Mouse (Mus musculus): ENCODE data around the gene Plcz1. TPM values are rescaled to one million over a fixed set of nuclear protein-coding genes. Genes with fewer than 3 reads are reported as not detected.

The Plcz1 gene
- polyA plus RNA-seq, 1 experiment from 2014 or later = not detected

Other genes with a start within 250 kb of the Plcz1 start
- gene Capza3, start 205 bp downstream of the Plcz1 start, polyA plus RNA-seq (2016; fragmentation: Nextera tagmentation; extraction: Ambion mirVana) = not detected in 2 replicates